Mouse (Mus musculus) midbrain, postnatal 0 days (tissue): ENCODE results near the gene Pde4a. TPM values are rescaled to one million over a fixed set of nuclear protein-coding genes. Genes with fewer than 3 reads are reported as not detected.

Experiments used
- ATAC-seq: fragments of 200-750 bp; cut with Nextera tagmentation; 2 replicates; pipeline ENCODE4 v1.8.0; 2017; ENCODE audit warnings: moderate number of reproducible peaks, mild to moderate bottlenecking, moderate TSS enrichment, moderate library complexity; ENCODE audit not compliant: low FRiP score
- DNase-seq: peaks from one replicate; pipeline ENCODE4 v3.0.0-alpha.2; 2015; ENCODE audit warnings: low spot score
- H3K27ac ChIP-seq: fragments of 300-500 bp; sonication (generic); 2 replicates; pipeline ENCODE4 v1.5.1; 2014; ENCODE audit warnings: low read depth, mild to moderate bottlenecking, low read length, mixed read lengths
- H3K27me3 ChIP-seq: fragments of 300-500 bp; sonication (generic); 2 replicates; pipeline ENCODE4 v1.6.1; 2014; ENCODE audit warnings: low read length, control low read depth, mixed read lengths; ENCODE audit not compliant: insufficient read depth
- H3K36me3 ChIP-seq: fragments of 300-500 bp; sonication (generic); 2 replicates; pipeline ENCODE4 v1.6.1; 2014; ENCODE audit warnings: low read length, control low read depth, mixed read lengths; ENCODE audit not compliant: insufficient read depth
- H3K4me1 ChIP-seq: fragments of 300-500 bp; sonication (generic); 2 replicates; pipeline ENCODE4 v1.6.1; 2014; ENCODE audit warnings: mild to moderate bottlenecking, control low read depth, antibody characterized with exemption, low read length, mixed read lengths; ENCODE audit not compliant: insufficient read depth
- H3K4me2 ChIP-seq: fragments of 300-500 bp; sonication (generic); 2 replicates; pipeline ENCODE4 v1.6.1; 2014; ENCODE audit warnings: low read depth, mild to moderate bottlenecking, low read length, mixed read lengths; ENCODE audit not compliant: poor library complexity, severe bottlenecking
- H3K4me3 ChIP-seq: fragments of 300-500 bp; sonication (generic); 2 replicates; pipeline ENCODE4 v1.5.1; 2014; ENCODE audit warnings: low read depth, mild to moderate bottlenecking, low read length, moderate library complexity
- H3K9ac ChIP-seq: fragments of 300-500 bp; sonication (generic); replicated peaks from 2 replicates; pipeline ENCODE4 v1.6.1; 2014; ENCODE audit warnings: mild to moderate bottlenecking, low read length, moderate library complexity, mixed read lengths; ENCODE audit not compliant: poor library complexity, severe bottlenecking
- H3K9me3 ChIP-seq: fragments of 300-500 bp; sonication (generic); 2 replicates; pipeline ENCODE4 v1.6.1; 2016; ENCODE audit warnings: low read length, control low read depth
- CTCF ChIP-seq: IDR thresholded peaks from 2 replicates; pipeline ENCODE4 v1.5.1; 2016; ENCODE audit warnings: antibody characterized with exemption, mild to moderate bottlenecking
- WGBS: fragments of 180-500 bp; shearing (Covaris S2); extraction: QIAGEN DNeasy Blood & Tissue Kit; methylation state at CpG from one replicate; pipeline ENCODE4 v1.1.7; 2014; 5-methylcytosine and 5-hydroxymethylcytosine counted together
- polyA plus RNA-seq: library from polyadenylated mRNA; unstranded; fragments of >200 nt; fragmentation: Nextera tagmentation; extraction: Ambion mirVana; gene quantifications from 2 replicates; pipeline ENCODE4 v1.2.1, GENCODE M21; 2015
- total RNA-seq: library from RNA; depleted of rRNA; stranded (reverse); fragments of >200 nt; gene quantifications from 2 replicates; pipeline ENCODE4 v1.2.3, GENCODE M21; 2014

Gene Pde4a
- total and polyA plus RNA-seq, 2 experiments from 2014 or later: 46.5 to 59.8 TPM

GRCm38 (mm10) chr9:21239465-21239848 lies 73.9 kb downstream of the Pde4a start:
- Histone ChIP-seq H3K27ac (peak overlapping the region; percentile 82; the same call in 1 of the 2 replicates), H3K9me3 (no peaks in the 10 kb centered on the region), H3K4me1 (peaks cover 9% of the 10 kb centered on the region), H3K36me3 (peaks cover 7% of the 10 kb centered on the region; the same call in 1 of the 2 replicates), H3K4me2 (peak overlapping the region; percentile 68), H3K4me3 (peak overlapping the region; percentile 78), H3K9ac (peak overlapping the region; percentile 86; the same call in 1 of the 2 replicates), H3K27me3 (peaks cover 16% of the 10 kb centered on the region)
- WGBS: 30% methylated on average over 4 of the region's 4 CpGs
- TF ChIP-seq CTCF: no peak
- ATAC-seq (no peak), DNase-seq (no peak)

- H3K36me3 ChIP-seq: no peaks in the 10 kb centered on the region
- no peak overlapping the region for H3K4me3 ChIP-seq
- H3K9ac ChIP-seq: no peak overlapping the region
- peaks cover 28% of the 10 kb centered on the region for H3K27me3 ChIP-seq
- H3K27ac ChIP-seq: no peak overlapping the region
- H3K4me1 ChIP-seq: peaks cover 9% of the 10 kb centered on the region
- TF ChIP-seq CTCF: peak; percentile 97
- DNase-seq (peak; percentile 93), ATAC-seq (no peak)
- WGBS: 3% methylated on average over 11 of the region's 11 CpGs
- no peak overlapping the region for H3K4me2 ChIP-seq
- H3K9me3 ChIP-seq: no peaks in the 10 kb centered on the region
Observed at GRCm38 (mm10) chr9:21241343-21241742, 75.8 kb downstream of the Pde4a start.

GRCm38 (mm10) chr9:21243826-21244427 lies 78.4 kb downstream of the Pde4a start:
- no peak for TF ChIP-seq CTCF
- 3% methylated on average over 42 of the region's 42 CpGs for WGBS
- H3K27ac ChIP-seq: peak overlapping the region; percentile 32
- ATAC-seq (peak; percentile 5; the same call in 1 of the 2 replicates), DNase-seq (no peak)
- peaks cover 47% of the 10 kb centered on the region for H3K27me3 ChIP-seq
- peak overlapping the region; percentile 47 for H3K4me3 ChIP-seq
- H3K9ac ChIP-seq: peak overlapping the region; percentile 59
- peaks cover 6% of the 10 kb centered on the region; the same call in 1 of the 2 replicates for H3K4me1 ChIP-seq
- H3K9me3 ChIP-seq: no peaks in the 10 kb centered on the region
- no peaks in the 10 kb centered on the region for H3K36me3 ChIP-seq
- peak overlapping the region; percentile 76 for H3K4me2 ChIP-seq

DNA sequence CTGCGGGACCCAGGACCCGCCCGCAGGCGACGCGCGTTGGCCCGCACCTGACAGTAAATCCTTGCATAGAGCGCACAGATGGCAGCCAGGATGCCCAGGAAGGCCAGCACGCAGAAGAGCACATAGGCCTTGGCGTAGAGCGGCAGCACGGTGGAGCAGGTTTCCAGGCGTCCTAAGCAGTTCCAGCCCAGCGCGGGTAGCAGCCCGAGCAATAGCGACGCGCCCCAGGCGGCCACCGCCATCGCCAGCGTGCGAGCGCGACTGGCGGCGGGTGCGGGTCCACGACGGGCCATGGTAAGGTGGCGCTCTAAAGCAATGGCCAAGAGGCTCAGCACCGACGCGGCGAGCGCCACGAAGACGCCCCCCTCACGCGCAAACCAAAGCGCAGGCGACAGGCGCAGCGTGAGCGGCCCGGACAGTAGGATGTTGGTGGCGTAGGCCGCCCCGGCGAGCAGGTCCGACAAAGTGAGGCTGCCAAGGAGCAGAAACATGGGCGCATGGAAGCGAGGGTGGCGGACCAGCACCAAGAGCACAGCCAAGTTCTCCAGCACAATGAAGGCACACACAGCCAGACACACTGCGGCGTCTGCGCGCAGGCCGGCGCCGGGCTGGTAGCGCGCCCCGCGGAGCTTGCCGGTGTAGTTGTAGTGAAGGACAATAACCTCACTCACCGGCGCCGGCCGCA lies 79.1 kb downstream of the Pde4a start:
- H3K27me3 ChIP-seq: peaks cover 54% of the 10 kb centered on the region
- H3K27ac ChIP-seq: peak overlapping the region; percentile 32

GRCm38 (mm10) chr9:21245113-21245487 lies 79.6 kb downstream of the Pde4a start:
- H3K27ac ChIP-seq: peak overlapping the region; percentile 32
- H3K27me3 ChIP-seq: peaks cover 57% of the 10 kb centered on the region
- H3K4me1 ChIP-seq: peaks cover 6% of the 10 kb centered on the region; the same call in 1 of the 2 replicates
- WGBS: 2% methylated on average over 16 of the region's 16 CpGs
- H3K36me3 ChIP-seq: no peaks in the 10 kb centered on the region
- H3K4me3 ChIP-seq: peak overlapping the region; percentile 47
- TF ChIP-seq CTCF: no peak
- H3K9ac ChIP-seq: peak overlapping the region; percentile 59
- no peak for DNase-seq
- H3K9me3 ChIP-seq: no peaks in the 10 kb centered on the region
- no peak for ATAC-seq
- H3K4me2 ChIP-seq: peak overlapping the region; percentile 76

More for the DNA sequence above, 79.1 kb downstream of the Pde4a start:
- ATAC-seq (peak; percentile 31; the same call in 1 of the 2 replicates), DNase-seq (no peak)
- H3K4me2 ChIP-seq: peak overlapping the region; percentile 76
- no peaks in the 10 kb centered on the region for H3K36me3 ChIP-seq
- H3K4me1 ChIP-seq: peaks cover 6% of the 10 kb centered on the region; the same call in 1 of the 2 replicates
- peak overlapping the region; percentile 59 for H3K9ac ChIP-seq
- H3K4me3 ChIP-seq: peak overlapping the region; percentile 47
- WGBS: under 1% methylated on average over 72 of the region's 72 CpGs
- no peaks in the 10 kb centered on the region for H3K9me3 ChIP-seq
- TF ChIP-seq CTCF: peak; percentile 21

- Histone ChIP-seq H3K36me3 (no peaks in the 10 kb centered on the region), H3K9ac (no peak overlapping the region), H3K4me2 (no peak overlapping the region), H3K9me3 (no peaks in the 10 kb centered on the region), H3K4me1 (peaks cover 6% of the 10 kb centered on the region; the same call in 1 of the 2 replicates), H3K4me3 (no peak overlapping the region), H3K27ac (no peak overlapping the region), H3K27me3 (peaks cover 62% of the 10 kb centered on the region)
- DNase-seq: no peak
- no peak for TF ChIP-seq CTCF
- 81% methylated on average over 1 of the region's 1 CpGs for WGBS
- no peak for ATAC-seq
Observed at GRCm38 (mm10) chr9:21246342-21246741, 80.8 kb downstream of the Pde4a start.
